Mouse (Mus musculus) frontal cortex, adult (tissue): ENCODE measurements around the gene Rrad.

Experiments used
- ATAC-seq: cut with Nextera tagmentation; 2 replicates; pipeline ENCODE4 v1.9.2; 2017; ENCODE audit warnings: mild to moderate bottlenecking, moderate library complexity, mixed read lengths; ENCODE audit not compliant: low TSS enrichment

Gene Rrad

GRCm38 (mm10) chr8:104613119-104613518 is 18.0 kb downstream of the Rrad start:
- ATAC-seq, result no peak

GRCm38 (mm10) chr8:104611613-104612012 is 19.5 kb downstream of the Rrad start:
- no peak for ATAC-seq

GRCm38 (mm10) chr8:104610185-104610766 is 20.9 kb downstream of the Rrad start:
- ATAC-seq, result no peak

- no peak for ATAC-seq
These were observed 21.9 kb downstream of the Rrad start for GRCm38 (mm10) chr8:104609222-104609621.

GRCm38 (mm10) chr8:104607944-104608343 is 23.2 kb downstream of the Rrad start:
- no peak for ATAC-seq

- ATAC-seq, result no peak
These were observed 24.8 kb downstream of the Rrad start for GRCm38 (mm10) chr8:104606329-104606728.

GRCm38 (mm10) chr8:104603245-104603593 is 27.9 kb downstream of the Rrad start:
- no peak for ATAC-seq

GRCm38 (mm10) chr8:104602468-104603244 is 28.5 kb downstream of the Rrad start:
- peak; percentile 99 for ATAC-seq

- no peak for ATAC-seq
These were observed 29.2 kb downstream of the Rrad start for GRCm38 (mm10) chr8:104601941-104602371.

- no peak for ATAC-seq
These were observed 29.7 kb downstream of the Rrad start for GRCm38 (mm10) chr8:104601386-104601785.

GRCm38 (mm10) chr8:104598496-104598895 is 32.6 kb downstream of the Rrad start:
- no peak for ATAC-seq

- no peak for ATAC-seq
These were observed 33.5 kb downstream of the Rrad start for GRCm38 (mm10) chr8:104597656-104598055.

GRCm38 (mm10) chr8:104595773-104596536 is 35.2 kb downstream of the Rrad start:
- ATAC-seq, result no peak

GRCm38 (mm10) chr8:104594611-104595362 is 36.3 kb downstream of the Rrad start:
- no peak for ATAC-seq

GRCm38 (mm10) chr8:104593536-104594325 is 37.4 kb downstream of the Rrad start:
- ATAC-seq, result no peak

- ATAC-seq, result no peak
These were observed 38.6 kb downstream of the Rrad start for GRCm38 (mm10) chr8:104592566-104592965.

- ATAC-seq, result no peak
These were observed 39.3 kb downstream of the Rrad start for GRCm38 (mm10) chr8:104591856-104592255.

GRCm38 (mm10) chr8:104591133-104591834 is 39.8 kb downstream of the Rrad start, which contains the start of gene Pdp2:
TSS of gene Pdp2 (plus strand) at chr8:104591451.
- peak; percentile 98 for ATAC-seq

- no peak for ATAC-seq
These were observed 40.8 kb downstream of the Rrad start for GRCm38 (mm10) chr8:104590284-104590683.

- ATAC-seq, result no peak
These were observed 46.6 kb downstream of the Rrad start for GRCm38 (mm10) chr8:104584522-104584921.
